Mouse (Mus musculus) neural tube, embryonic 14.5 days (tissue): ENCODE results near the gene Btbd16. TPM values are rescaled to one million over a fixed set of nuclear protein-coding genes. Genes with fewer than 3 reads are reported as not detected.

ENCODE experiments used
- ATAC-seq: fragments of 200-750 bp; cut with Nextera tagmentation; 2 replicates; pipeline ENCODE4 v1.8.0; 2017; ENCODE audit warnings: low read depth, mild to moderate bottlenecking, moderate TSS enrichment, moderate library complexity
- H3K27ac ChIP-seq: fragments of 300-500 bp; sonication (generic); 2 replicates; pipeline ENCODE4 v1.5.1; 2014; ENCODE audit warnings: low read depth, mild to moderate bottlenecking, control low read depth, low read length, moderate library complexity, mixed read lengths
- H3K27me3 ChIP-seq: fragments of 300-500 bp; sonication (generic); 2 replicates; pipeline ENCODE4 v1.6.1; 2014; ENCODE audit warnings: low read length; ENCODE audit not compliant: control insufficient read depth, insufficient read depth
- H3K36me3 ChIP-seq: fragments of 300-500 bp; sonication (generic); 2 replicates; pipeline ENCODE4 v1.6.1; 2014; ENCODE audit warnings: low read length, mixed read lengths; ENCODE audit not compliant: control insufficient read depth, insufficient read depth
- H3K4me1 ChIP-seq: fragments of 300-500 bp; sonication (generic); 2 replicates; pipeline ENCODE4 v1.6.1; 2014; ENCODE audit warnings: low read length; ENCODE audit not compliant: control insufficient read depth, insufficient read depth
- H3K4me2 ChIP-seq: fragments of 300-500 bp; sonication (generic); 2 replicates; pipeline ENCODE4 v1.6.1; 2014; ENCODE audit warnings: mild to moderate bottlenecking, low read depth, low read length, control low read depth
- H3K4me3 ChIP-seq: fragments of 300-500 bp; sonication (generic); 2 replicates; pipeline ENCODE4 v1.5.1; 2014; ENCODE audit warnings: low read depth, low read length, control low read depth, mixed read lengths
- H3K9ac ChIP-seq: fragments of 300-500 bp; sonication (generic); replicated peaks from 2 replicates; pipeline ENCODE4 v1.6.1; 2014; ENCODE audit warnings: low read depth, mild to moderate bottlenecking, control low read depth, low read length, mixed read lengths
- H3K9me3 ChIP-seq: fragments of 300-500 bp; sonication (generic); 2 replicates; pipeline ENCODE4 v1.6.1; 2016; ENCODE audit warnings: low read length; ENCODE audit not compliant: control insufficient read depth
- WGBS: fragments of 180-500 bp; shearing (Covaris S2); extraction: QIAGEN DNeasy Blood & Tissue Kit; methylation state at CpG from one replicate; pipeline ENCODE4 v1.1.7; 2014; 5-methylcytosine and 5-hydroxymethylcytosine counted together
- polyA plus RNA-seq: library from polyadenylated mRNA; unstranded; fragments of >200 nt; fragmentation: Nextera tagmentation; extraction: Ambion mirVana; gene quantifications from 2 replicates; pipeline ENCODE4 v1.2.1, GENCODE M21; 2014

The Btbd16 gene
- polyA plus RNA-seq, 1 experiment from 2014 or later, result not detected

- Histone ChIP-seq H3K27ac (no peak overlapping the region), H3K4me1 (no peaks in the 10 kb centered on the region), H3K36me3 (peaks cover 27% of the 10 kb centered on the region), H3K9me3 (no peaks in the 10 kb centered on the region), H3K27me3 (no peaks in the 10 kb centered on the region), H3K4me3 (no peak overlapping the region), H3K9ac (no peak overlapping the region), H3K4me2 (no peak overlapping the region)
- WGBS, result 39% methylated on average over 17 of the region's 17 CpGs
- ATAC-seq, result peak; percentile 70
Observed at GRCm38 (mm10) chr7:130762071-130762897, 11.6 kb upstream of the Btbd16 start.

GRCm38 (mm10) chr7:130764160-130764559 is 9.7 kb upstream of the Btbd16 start:
- H3K4me3 ChIP-seq, result no peak overlapping the region
- no peak overlapping the region for H3K4me2 ChIP-seq
- peaks cover 19% of the 10 kb centered on the region for H3K36me3 ChIP-seq
- no peaks in the 10 kb centered on the region for H3K4me1 ChIP-seq
- H3K27ac ChIP-seq, result no peak overlapping the region
- no peaks in the 10 kb centered on the region for H3K27me3 ChIP-seq
- WGBS, result 97% methylated on average over 17 of the region's 17 CpGs
- no peaks in the 10 kb centered on the region for H3K9me3 ChIP-seq
- ATAC-seq, result no peak
- H3K9ac ChIP-seq, result no peak overlapping the region

- ATAC-seq, result no peak
- Histone ChIP-seq H3K9me3 (no peaks in the 10 kb centered on the region), H3K27ac (no peak overlapping the region), H3K27me3 (no peaks in the 10 kb centered on the region), H3K4me2 (no peak overlapping the region), H3K4me3 (no peak overlapping the region), H3K36me3 (peaks cover 7% of the 10 kb centered on the region; the same call in 1 of the 2 replicates), H3K9ac (no peak overlapping the region), H3K4me1 (no peaks in the 10 kb centered on the region)
- 82% methylated on average over 30 of the region's 30 CpGs for WGBS
Observed at GRCm38 (mm10) chr7:130766411-130767170, 7.3 kb upstream of the Btbd16 start.

- Histone ChIP-seq H3K4me2 (no peak overlapping the region), H3K27ac (no peak overlapping the region), H3K9ac (no peak overlapping the region), H3K36me3 (peaks cover 7% of the 10 kb centered on the region; the same call in 1 of the 2 replicates), H3K4me1 (no peaks in the 10 kb centered on the region), H3K27me3 (no peaks in the 10 kb centered on the region), H3K4me3 (no peak overlapping the region), H3K9me3 (no peaks in the 10 kb centered on the region)
- ATAC-seq, result no peak
- whole genome bisulfite sequencing, result 92% methylated on average over 4 of the region's 4 CpGs
Observed at GRCm38 (mm10) chr7:130768151-130768550, 5.7 kb upstream of the Btbd16 start.

- no peaks in the 10 kb centered on the region for H3K27me3 ChIP-seq
- WGBS, result 26% methylated on average over 3 of the region's 3 CpGs
- ATAC-seq, result no peak; the same call in 1 of the 2 replicates
- H3K9ac ChIP-seq, result no peak overlapping the region
- no peak overlapping the region for H3K4me2 ChIP-seq
- H3K4me3 ChIP-seq, result no peak overlapping the region
- no peaks in the 10 kb centered on the region for H3K4me1 ChIP-seq
- H3K36me3 ChIP-seq, result peaks cover under 1% of the 10 kb centered on the region; the same call in 1 of the 2 replicates
- H3K27ac ChIP-seq, result no peak overlapping the region
- H3K9me3 ChIP-seq, result no peaks in the 10 kb centered on the region
Observed at GRCm38 (mm10) chr7:130770707-130771106, 3.2 kb upstream of the Btbd16 start.

GRCm38 (mm10) chr7:130773171-130773830 is 568 bp upstream of the Btbd16 start:
- Histone ChIP-seq H3K36me3 (no peaks in the 10 kb centered on the region), H3K27me3 (no peaks in the 10 kb centered on the region), H3K4me1 (no peaks in the 10 kb centered on the region), H3K4me3 (no peak overlapping the region), H3K4me2 (no peak overlapping the region), H3K9me3 (no peaks in the 10 kb centered on the region), H3K27ac (no peak overlapping the region), H3K9ac (no peak overlapping the region)
- ATAC-seq, result no peak
- 69% methylated on average over 11 of the region's 11 CpGs for WGBS

GRCm38 (mm10) chr7:130780866-130781419 is 7.1 kb downstream of the Btbd16 start:
- Histone ChIP-seq H3K36me3 (no peaks in the 10 kb centered on the region), H3K4me2 (no peak overlapping the region), H3K27me3 (no peaks in the 10 kb centered on the region), H3K4me1 (no peaks in the 10 kb centered on the region), H3K9ac (no peak overlapping the region), H3K27ac (no peak overlapping the region), H3K4me3 (no peak overlapping the region), H3K9me3 (no peaks in the 10 kb centered on the region)
- 76% methylated on average over 5 of the region's 5 CpGs for WGBS
- ATAC-seq, result no peak

GRCm38 (mm10) chr7:130782501-130783050 is 8.7 kb downstream of the Btbd16 start:
- ATAC-seq, result no peak
- H3K27me3 ChIP-seq, result no peaks in the 10 kb centered on the region
- no peaks in the 10 kb centered on the region for H3K36me3 ChIP-seq
- no peaks in the 10 kb centered on the region for H3K4me1 ChIP-seq
- no peak overlapping the region for H3K9ac ChIP-seq
- no peaks in the 10 kb centered on the region for H3K9me3 ChIP-seq
- WGBS, result 73% methylated on average over 5 of the region's 5 CpGs
- no peak overlapping the region for H3K4me3 ChIP-seq
- no peak overlapping the region for H3K4me2 ChIP-seq
- no peak overlapping the region for H3K27ac ChIP-seq
